Mouse (Mus musculus): Measurements from ENCODE around the gene Thg1l.
A peak's percentile ranks its signal among the peaks of the same experiment; 100 is the strongest.

The Thg1l gene

GRCm38 (mm10) chr11:45955127-45955627 is at the start of gene Thg1l:
Gene Thg1l, minus strand, starts transcription at chr11:45955494.
- peak; percentile 95 for DNase-seq

- no peak for DNase-seq
Measured at GRCm38 (mm10) chr11:45992087-45992486, 36.8 kb upstream of the Thg1l start.

- no peak for DNase-seq
Measured at GRCm38 (mm10) chr11:45991604-45992003, 36.3 kb upstream of the Thg1l start.

DNA sequence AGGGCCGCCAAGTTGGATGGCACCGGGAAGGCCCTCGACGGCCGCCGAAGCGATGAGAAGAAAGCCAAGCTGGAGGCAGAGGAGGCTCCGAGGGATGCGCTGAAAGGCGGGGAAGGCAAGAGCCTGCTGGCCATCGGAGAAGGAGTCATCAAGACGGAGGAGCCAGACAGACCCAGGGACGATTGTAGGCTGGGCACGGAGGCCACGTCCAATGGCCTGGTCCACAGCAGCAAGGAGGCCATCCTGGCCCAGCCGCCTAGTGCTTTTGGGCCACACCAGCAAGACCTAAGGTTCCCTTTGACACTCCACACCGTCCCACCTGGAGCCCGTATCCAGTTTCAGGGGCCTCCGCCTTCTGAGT is 25.6 kb upstream of the Thg1l start:
- DNase-seq = no peak

DNA sequence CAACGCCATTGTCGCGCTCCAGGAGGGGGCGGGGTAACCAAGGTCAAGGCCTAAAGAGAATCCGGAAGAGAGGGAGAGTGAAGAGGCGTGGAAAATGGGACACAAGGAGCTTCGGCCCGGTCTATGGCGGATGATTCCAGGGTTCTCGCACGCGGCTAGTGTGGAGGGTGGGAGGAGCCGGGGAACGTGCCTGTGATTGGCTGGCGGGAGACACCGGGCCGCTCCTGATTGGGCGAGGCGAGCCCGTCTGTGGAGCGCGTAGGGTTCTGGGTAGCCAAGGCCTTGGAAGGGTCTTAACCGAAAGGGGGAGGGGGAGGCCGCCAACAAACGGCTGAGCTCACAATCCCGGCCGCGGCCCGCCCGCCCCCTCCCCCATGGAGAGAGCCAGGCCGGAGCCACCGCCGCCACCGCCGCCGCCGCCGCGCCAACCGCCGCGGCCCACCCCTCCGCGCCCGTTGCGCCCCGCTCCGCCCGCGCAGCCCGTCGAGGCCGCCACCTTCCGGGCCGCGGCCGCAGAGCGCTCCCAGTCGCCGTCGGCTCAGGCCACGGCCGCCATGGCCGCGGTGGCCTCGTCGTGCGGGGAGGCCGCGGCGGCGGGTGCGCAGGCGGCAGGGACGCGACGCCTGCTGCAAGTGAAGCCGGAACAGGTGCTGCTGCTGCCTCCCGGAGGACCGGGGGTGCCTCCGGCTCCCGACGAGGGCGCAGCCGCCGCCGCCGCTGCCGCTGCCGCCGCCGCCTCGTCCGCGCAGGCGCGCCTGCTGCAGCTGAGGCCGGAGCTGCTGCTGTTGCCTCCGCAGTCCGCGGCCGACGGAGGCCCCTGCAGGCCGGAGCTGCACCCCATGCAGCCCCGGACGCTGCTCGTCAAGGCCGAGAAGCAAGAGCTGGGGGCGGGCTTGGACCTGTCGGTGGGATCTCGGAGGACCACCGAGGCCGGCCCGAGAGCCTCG is 24.9 kb upstream of the Thg1l start, which contains the start of gene Sox30:
Gene Sox30, plus strand, starts transcription at position 365 of the 947 bp plus-strand sequence.
- peak; percentile 26 for DNase-seq

GRCm38 (mm10) chr11:45976061-45976460 is 20.8 kb upstream of the Thg1l start:
- DNase-seq = no peak

DNA sequence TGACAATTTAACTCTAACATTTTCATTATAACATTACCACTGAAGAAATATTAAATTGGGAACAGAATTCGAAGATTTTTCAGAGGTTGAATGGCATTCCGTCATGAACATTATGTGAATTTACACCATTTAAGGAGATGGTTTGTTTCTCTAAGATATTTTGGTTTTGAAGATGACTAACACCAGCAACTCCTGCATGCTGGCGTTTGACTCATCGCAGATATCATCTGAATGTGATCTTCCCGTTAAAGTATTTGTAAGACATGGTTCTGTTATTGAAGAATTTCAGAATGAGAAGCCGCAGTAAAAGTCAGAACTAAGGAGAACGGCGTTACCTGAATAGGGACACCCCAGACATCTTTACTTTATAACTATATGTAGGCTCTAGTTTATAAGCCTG is 19.2 kb upstream of the Thg1l start:
- no peak for DNase-seq

DNA sequence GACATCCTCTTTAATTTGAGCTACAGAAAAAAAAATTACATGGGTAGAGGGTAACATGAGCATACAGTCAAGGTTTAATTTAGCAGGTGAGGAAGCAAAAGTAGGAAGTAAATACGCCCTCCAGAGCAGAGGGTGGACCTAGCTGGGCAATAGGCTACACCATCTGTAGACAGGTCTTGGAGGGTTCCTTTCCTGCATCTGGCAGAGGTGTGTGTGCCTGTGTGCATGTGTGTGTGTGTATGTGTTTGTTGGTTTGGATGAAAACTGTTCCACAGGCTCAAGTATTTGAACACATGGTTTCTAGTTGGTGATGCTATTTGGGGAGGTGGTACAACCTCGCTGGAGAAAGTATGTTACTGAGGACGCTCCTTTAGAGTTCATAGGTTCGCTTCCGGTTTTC is 18.3 kb upstream of the Thg1l start:
- DNase-seq = no peak

DNA sequence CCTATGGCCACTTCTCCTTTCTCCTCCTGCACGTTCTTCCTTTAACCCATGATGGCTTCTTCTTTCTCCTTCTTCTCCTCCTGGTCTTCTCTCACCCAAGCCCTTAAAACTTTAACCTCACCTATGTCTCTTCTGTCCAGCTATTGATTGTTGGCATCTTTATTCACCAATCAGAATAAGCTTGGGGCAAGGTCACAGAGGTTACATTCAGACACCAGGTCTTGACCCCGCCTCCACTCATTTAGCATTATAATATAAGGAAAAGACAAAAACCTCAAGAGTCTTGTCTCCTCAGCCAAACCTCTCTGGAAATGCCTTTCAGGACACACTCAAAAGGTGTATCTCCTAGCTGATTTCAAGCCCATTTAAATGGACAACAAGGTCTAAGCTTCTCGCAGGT is 13.2 kb upstream of the Thg1l start:
- no peak for DNase-seq

- DNase-seq = no peak
Measured at GRCm38 (mm10) chr11:45966896-45967295, 11.6 kb upstream of the Thg1l start.

- DNase-seq = no peak
Measured at GRCm38 (mm10) chr11:45960003-45960402, 4.7 kb upstream of the Thg1l start.

DNA sequence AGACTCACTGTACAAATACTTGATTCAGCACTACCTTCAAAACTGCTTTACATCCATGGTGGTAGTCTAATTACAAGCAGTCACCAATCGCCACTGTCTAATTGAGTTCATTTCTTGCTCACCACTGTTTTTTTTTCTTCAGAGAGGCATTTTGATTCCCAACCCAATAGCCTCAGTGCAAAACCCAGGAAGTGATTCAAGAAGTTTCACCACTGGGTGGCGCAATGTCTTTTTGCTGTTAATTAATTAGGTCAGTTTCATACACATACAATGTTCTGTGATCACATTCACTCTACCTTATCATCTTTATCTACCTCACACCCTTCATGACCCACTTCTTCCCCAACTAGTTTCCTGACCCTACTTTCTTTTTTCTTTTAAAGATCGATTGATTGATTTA is 4.3 kb upstream of the Thg1l start:
- no peak for DNase-seq

GRCm38 (mm10) chr11:45947491-45947890 is 7.8 kb downstream of the Thg1l start:
- no peak for DNase-seq

DNA sequence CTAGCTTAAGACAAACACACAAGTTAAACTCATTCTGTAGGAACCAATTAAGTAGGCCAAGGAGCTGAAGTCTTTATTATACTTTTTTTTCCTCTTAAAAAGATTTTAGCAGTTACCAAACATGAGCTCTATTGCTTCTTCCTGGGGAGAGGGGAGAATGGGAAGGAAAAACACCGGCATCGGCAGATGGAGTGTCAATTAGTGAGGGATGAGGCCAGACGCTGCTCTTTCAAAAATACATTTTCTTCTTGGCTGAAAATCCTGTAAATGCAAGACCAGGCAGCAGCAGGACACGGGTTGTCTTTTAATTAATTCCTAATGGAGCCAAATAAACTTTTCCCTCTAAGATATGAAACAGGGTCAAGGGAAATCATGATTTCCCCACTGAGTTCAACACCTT is 8.5 kb downstream of the Thg1l start:
- DNase-seq = no peak

- peak; percentile 98 for DNase-seq
Measured at GRCm38 (mm10) chr11:45944643-45945156, 10.6 kb downstream of the Thg1l start, which contains the start of gene Lsm11. Gene Lsm11, minus strand, starts transcription at chr11:45944935.

- no peak for DNase-seq
Measured at GRCm38 (mm10) chr11:45943891-45944642, 11.2 kb downstream of the Thg1l start.

GRCm38 (mm10) chr11:45943108-45943705 is 12.1 kb downstream of the Thg1l start:
- DNase-seq = no peak

GRCm38 (mm10) chr11:45942281-45942680 is 13.0 kb downstream of the Thg1l start:
- no peak for DNase-seq

DNA sequence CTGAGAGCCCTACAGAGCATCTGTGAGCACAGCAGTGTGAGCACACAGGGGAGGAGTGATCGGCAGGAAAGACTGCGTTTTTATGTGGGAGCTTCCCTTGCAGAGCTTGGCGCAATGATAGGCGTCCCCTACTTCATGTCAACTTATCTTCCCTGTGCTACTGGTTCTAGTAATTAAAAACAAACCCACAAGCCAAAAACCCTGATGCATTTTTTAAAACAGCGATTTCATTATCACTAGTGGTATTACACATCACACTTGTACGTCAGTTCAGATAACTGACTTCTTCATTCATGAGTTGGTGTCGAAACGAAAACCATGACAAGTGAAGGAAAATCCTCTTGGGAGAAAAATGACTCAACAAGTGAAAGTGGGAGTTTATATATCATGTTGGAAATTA is 16.4 kb downstream of the Thg1l start:
- DNase-seq = no peak

DNA sequence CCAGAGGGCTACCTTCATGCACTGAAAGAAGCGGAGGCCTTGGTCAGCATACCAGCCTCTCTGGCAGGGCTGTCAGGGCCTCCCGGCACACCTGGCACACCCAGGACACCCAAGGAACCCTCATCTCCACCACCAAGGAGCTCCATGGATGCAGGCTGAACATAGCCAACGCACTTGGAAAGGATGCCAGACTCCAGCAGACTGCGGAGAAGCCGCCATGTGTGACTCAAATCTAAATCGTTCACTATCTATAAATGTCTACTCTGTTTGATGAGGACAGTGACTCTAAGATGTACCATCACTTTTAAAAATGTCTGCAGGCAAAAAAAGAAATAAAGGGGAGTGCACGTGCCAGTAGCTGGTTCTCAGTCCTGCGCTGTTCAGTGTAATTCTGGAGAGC is 17.8 kb downstream of the Thg1l start:
- DNase-seq = no peak

DNA sequence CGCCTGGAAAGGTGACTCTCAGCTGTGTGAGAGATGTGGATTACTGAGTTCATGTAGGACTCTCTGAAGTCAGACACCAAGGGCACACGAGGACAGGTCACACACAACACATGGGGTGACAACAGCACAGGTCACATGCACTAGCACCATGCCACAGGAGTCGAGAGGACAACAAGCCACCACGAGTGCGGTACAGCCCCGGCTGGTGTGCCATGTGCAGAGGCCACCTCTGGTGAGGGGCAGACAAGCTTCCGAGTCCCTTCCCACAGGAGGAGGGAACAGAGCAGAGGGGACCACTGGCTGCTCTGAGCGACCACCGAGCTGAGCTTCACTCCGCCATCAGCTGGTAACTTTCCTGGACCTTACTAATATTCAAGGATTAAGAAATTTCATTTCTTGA is 22.5 kb downstream of the Thg1l start:
- no peak for DNase-seq

- no peak for DNase-seq
Measured at GRCm38 (mm10) chr11:45929541-45929940, 25.8 kb downstream of the Thg1l start.

GRCm38 (mm10) chr11:45927456-45927855 is 27.8 kb downstream of the Thg1l start:
- no peak for DNase-seq

Data from kidney, adult 9 months (tissue).